Mouse (Mus musculus): ENCODE results near the gene Hist1h2bl. TPM values are rescaled to one million over a fixed set of nuclear protein-coding genes. Genes with fewer than 3 reads are reported as not detected.
A peak's percentile ranks its signal among the peaks of the same experiment; 100 is the strongest.
"Not testable (repeated sequence)": the region's sequence is repeated elsewhere in the genome, so short reads cannot be mapped to it uniquely, and the experiment has no call there.

Hist1h2bl gene
- polyA plus RNA-seq, 1 experiment from 2014 or later = not detected

- under 1% methylated on average over 34 of the region's 56 CpGs for WGBS
- H3K27ac ChIP-seq = peak within 1 kb of the TSS; percentile 96
- peak within 1 kb of the TSS; percentile 59 for H3K4me3 ChIP-seq
- H3K36me3 ChIP-seq; H3K27me3 ChIP-seq (ENCODE audit: insufficient read depth, poor library complexity, severe bottlenecking); H3K9me3 ChIP-seq: not testable (repeated sequence)
- DNase-seq (ENCODE audit: low spot score) = peak; percentile 87
- peaks cover 47% of the 10 kb centered on the region for H3K4me1 ChIP-seq (replicated peaks)
These were observed 1.7 kb upstream of the Hist1h2bl start, which contains the start of gene Hist1h3h for GRCm38 (mm10) chr13:21717397-21718357. Gene Hist1h3h (plus strand): TSS chr13:21717659.

- H3K36me3 ChIP-seq; H3K27me3 ChIP-seq (ENCODE audit: insufficient read depth, poor library complexity, severe bottlenecking); H3K9me3 ChIP-seq: not testable (repeated sequence)
- DNase-seq (ENCODE audit: low spot score) = peak; percentile 59
- peak overlapping the region; percentile 95 for H3K27ac ChIP-seq
- peaks cover 42% of the 10 kb centered on the region for H3K4me1 ChIP-seq (replicated peaks)
- peak overlapping the region; percentile 59 for H3K4me3 ChIP-seq
- under 1% methylated on average over 16 of the region's 38 CpGs for WGBS
These were observed 823 bp upstream of the Hist1h2bl start for GRCm38 (mm10) chr13:21716540-21717391.

GRCm38 (mm10) chr13:21715131-21715863 is 646 bp downstream of the Hist1h2bl start:
- Histone ChIP-seq H3K9me3 (no peaks in the 10 kb centered on the region), H3K27me3 (ENCODE audit: insufficient read depth, poor library complexity, severe bottlenecking) (no peaks in the 10 kb centered on the region), H3K36me3 (no peaks in the 10 kb centered on the region), H3K4me3 (peak overlapping the region; percentile 57), H3K27ac (peak overlapping the region; percentile 93), H3K4me1 (replicated peaks) (peaks cover 39% of the 10 kb centered on the region)
- 1% methylated on average over 22 of the region's 22 CpGs for WGBS
- peak; percentile 44 for DNase-seq (ENCODE audit: low spot score)

GRCm38 (mm10) chr13:21714725-21715124 is 1.2 kb downstream of the Hist1h2bl start:
- WGBS = 3% methylated on average over 7 of the region's 7 CpGs

GRCm38 (mm10) chr13:21711698-21712097 is 4.2 kb downstream of the Hist1h2bl start:
- no peaks in the 10 kb centered on the region for H3K36me3 ChIP-seq
- DNase-seq (ENCODE audit: low spot score) = no peak
- peaks cover 17% of the 10 kb centered on the region for H3K4me1 ChIP-seq (replicated peaks)
- WGBS = 35% methylated on average over 4 of the region's 4 CpGs
- H3K4me3 ChIP-seq = peak overlapping the region; percentile 63
- H3K9me3 ChIP-seq = no peaks in the 10 kb centered on the region
- H3K27ac ChIP-seq = peak overlapping the region; percentile 71; the same call in 1 of the 2 replicates
- no peaks in the 10 kb centered on the region for H3K27me3 ChIP-seq (ENCODE audit: insufficient read depth, poor library complexity, severe bottlenecking)

More at GRCm38 (mm10) chr13:21714725-21715124, 1.2 kb downstream of the Hist1h2bl start:
- H3K4me3 ChIP-seq = peak overlapping the region; percentile 57
- H3K9me3 ChIP-seq = no peaks in the 10 kb centered on the region
- peaks cover 33% of the 10 kb centered on the region for H3K4me1 ChIP-seq (replicated peaks)
- H3K36me3 ChIP-seq = no peaks in the 10 kb centered on the region
- no peaks in the 10 kb centered on the region for H3K27me3 ChIP-seq (ENCODE audit: insufficient read depth, poor library complexity, severe bottlenecking)
- peak overlapping the region; percentile 93 for H3K27ac ChIP-seq
- DNase-seq (ENCODE audit: low spot score) = peak; percentile 53

GRCm38 (mm10) chr13:21710821-21711525 is 5.0 kb downstream of the Hist1h2bl start:
- H3K4me1 ChIP-seq (replicated peaks) = peaks cover 16% of the 10 kb centered on the region
- peak overlapping the region; percentile 63 for H3K4me3 ChIP-seq
- no peaks in the 10 kb centered on the region for H3K36me3 ChIP-seq
- WGBS = 2% methylated on average over 22 of the region's 22 CpGs
- no peaks in the 10 kb centered on the region for H3K27me3 ChIP-seq (ENCODE audit: insufficient read depth, poor library complexity, severe bottlenecking)
- peak; percentile 68 for DNase-seq (ENCODE audit: low spot score)
- peak overlapping the region; percentile 71 for H3K27ac ChIP-seq
- no peaks in the 10 kb centered on the region for H3K9me3 ChIP-seq

GRCm38 (mm10) chr13:21710031-21710711 is 5.8 kb downstream of the Hist1h2bl start:
- H3K4me1 ChIP-seq (replicated peaks) = peaks cover 11% of the 10 kb centered on the region
- peak overlapping the region; percentile 88 for H3K27ac ChIP-seq
- H3K9me3 ChIP-seq = no peaks in the 10 kb centered on the region
- H3K27me3 ChIP-seq (ENCODE audit: insufficient read depth, poor library complexity, severe bottlenecking) = no peaks in the 10 kb centered on the region
- H3K4me3 ChIP-seq = peak overlapping the region; percentile 63
- peak; percentile 89 for DNase-seq (ENCODE audit: low spot score)
- no peaks in the 10 kb centered on the region for H3K36me3 ChIP-seq
- WGBS = under 1% methylated on average over 32 of the region's 32 CpGs

- Histone ChIP-seq H3K9me3 (no peaks in the 10 kb centered on the region), H3K4me3 (no peak overlapping the region), H3K27me3 (ENCODE audit: insufficient read depth, poor library complexity, severe bottlenecking) (no peaks in the 10 kb centered on the region), H3K27ac (no peak overlapping the region), H3K36me3 (no peaks in the 10 kb centered on the region), H3K4me1 (replicated peaks) (peaks cover 6% of the 10 kb centered on the region; the same call in 1 of the 2 replicates)
- no peak for DNase-seq (ENCODE audit: low spot score)
- WGBS = 75% methylated on average over 4 of the region's 4 CpGs
These were observed 9.3 kb downstream of the Hist1h2bl start for GRCm38 (mm10) chr13:21706669-21707068.

GRCm38 (mm10) chr13:21697811-21698210 is 18.1 kb downstream of the Hist1h2bl start, which contains the start of gene Olfr1359:
Gene Olfr1359 (plus strand): TSS chr13:21698111.
- Histone ChIP-seq H3K27me3 (ENCODE audit: insufficient read depth, poor library complexity, severe bottlenecking) (no peaks in the 10 kb centered on the region), H3K4me3 (no peak within 1 kb of the TSS), H3K27ac (no peak within 1 kb of the TSS), H3K4me1 (replicated peaks) (no peaks in the 10 kb centered on the region), H3K36me3 (no peaks in the 10 kb centered on the region), H3K9me3 (no peaks in the 10 kb centered on the region)
- DNase-seq (ENCODE audit: low spot score) = no peak

- Histone ChIP-seq H3K4me1 (replicated peaks) (no peaks in the 10 kb centered on the region), H3K27ac (no peak within 1 kb of the TSS), H3K27me3 (ENCODE audit: insufficient read depth, poor library complexity, severe bottlenecking) (no peaks in the 10 kb centered on the region), H3K4me3 (no peak within 1 kb of the TSS), H3K9me3 (no peaks in the 10 kb centered on the region), H3K36me3 (no peaks in the 10 kb centered on the region)
- no peak for DNase-seq (ENCODE audit: low spot score)
- 71% methylated on average over 2 of the region's 2 CpGs for WGBS
These were observed 38.6 kb downstream of the Hist1h2bl start, which contains the start of gene Olfr1360 for GRCm38 (mm10) chr13:21677305-21677704. Gene Olfr1360 (minus strand): TSS chr13:21677405.
